Mouse (Mus musculus): ENCODE results near the gene Parl.

GRCm38 (mm10) chr16:20248442-20249174, 53.6 kb downstream of the Parl start:
- TF ChIP-seq CTCF (IDR thresholded peaks at IDR 0.05; ENCODE audit: low read depth) = no peak
- TF ChIP-seq EP300 (IDR thresholded peaks at IDR 0.05; ENCODE audit: low read depth) = no peak

All from liver, postnatal 0 days (tissue).